Mouse (Mus musculus) layer of hippocampus, postnatal 10 days (tissue): ENCODE results near the gene Myoz1. TPM values are rescaled to one million over a fixed set of nuclear protein-coding genes. Genes with fewer than 3 reads are reported as not detected.
A peak's percentile ranks its signal among the peaks of the same experiment; 100 is the strongest.

Experiments
- DNase-seq, 2 experiments: peaks; one replicate each; pipeline ENCODE4 v3.0.0; 2021; ENCODE audit warnings: low spot score in 2 of 2
- total RNA-seq, 2 experiments: library from RNA; stranded (reverse); gene quantifications; 2 replicates each; pipeline ENCODE4 v1.2.3; 2021

Gene Myoz1
- total RNA-seq, 2 experiments from 2014 or later = 0.39 TPM; not detected in 1

DNA sequence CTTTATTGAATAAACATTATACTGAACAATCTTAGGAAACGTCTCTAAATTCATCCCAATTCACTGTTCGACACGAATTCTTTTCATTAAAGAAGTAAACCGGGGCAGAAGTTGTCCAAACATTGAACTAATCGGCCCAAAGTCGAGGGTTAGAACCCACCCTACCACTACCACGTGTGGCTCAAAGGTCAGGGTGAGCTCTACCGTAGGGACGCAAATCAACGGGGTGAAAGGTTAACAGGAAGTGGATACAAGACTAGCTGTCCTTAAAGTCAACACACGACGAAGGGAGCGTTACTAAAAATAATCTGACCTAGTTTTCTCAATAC, 17.4 kb upstream of the Myoz1 start:
- DNase-seq = peak; percentile 40 to 48

DNA sequence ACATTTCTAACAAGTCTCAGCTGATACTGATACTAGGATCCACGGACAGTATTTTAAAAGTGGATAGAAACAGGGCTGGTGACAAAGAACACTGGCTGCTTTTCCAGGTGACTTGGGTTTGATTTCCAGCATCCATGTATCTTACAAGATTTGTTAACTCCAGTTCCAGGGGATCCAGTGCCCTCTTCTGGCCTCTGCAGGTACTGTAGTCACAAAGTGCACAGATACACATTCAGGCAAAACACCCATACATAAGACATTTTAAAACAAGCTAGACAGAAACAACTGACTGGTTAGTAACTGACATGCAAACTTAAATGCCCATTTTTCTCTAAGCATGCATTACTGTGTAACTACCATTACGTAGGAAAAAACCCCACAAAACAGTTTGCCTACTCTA, 16.6 kb upstream of the Myoz1 start:
- DNase-seq = peak; percentile 45 to 56

DNA sequence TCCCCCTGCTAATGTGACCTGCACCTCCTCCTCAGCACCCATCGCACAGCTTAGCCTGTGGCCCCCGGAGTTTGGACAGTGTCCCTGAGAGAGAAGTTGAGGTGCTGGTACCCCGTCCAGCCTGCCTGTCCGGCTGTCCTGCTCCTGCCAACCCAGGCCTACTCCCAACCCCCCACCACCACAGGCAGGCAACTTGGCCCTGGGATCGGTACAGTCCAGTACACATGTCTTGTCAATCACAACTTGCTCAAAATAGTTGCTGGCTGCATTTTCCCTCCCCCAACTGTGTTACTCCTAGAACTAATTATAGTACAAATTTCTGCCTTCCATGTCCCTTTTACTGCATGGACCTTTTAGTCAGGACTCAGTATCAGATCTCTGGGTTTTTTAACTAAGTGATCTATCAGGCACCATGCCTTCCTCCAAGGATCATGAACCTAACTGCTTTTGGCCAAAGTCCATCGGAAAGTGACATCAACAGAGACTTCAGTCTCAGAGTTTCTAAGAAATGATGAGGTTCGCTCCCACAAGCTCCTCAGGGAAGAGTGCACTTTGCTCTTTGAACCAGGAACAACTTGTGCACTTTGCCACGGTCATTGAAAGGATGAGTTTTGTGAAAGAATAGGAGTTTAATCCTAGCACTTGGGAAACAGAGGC, 11.9 kb upstream of the Myoz1 start, which contains the start of gene Synpo2l:
TSS of gene Synpo2l (minus strand) at position 201 of the 657 bp plus-strand sequence.
- no peak for DNase-seq

DNA sequence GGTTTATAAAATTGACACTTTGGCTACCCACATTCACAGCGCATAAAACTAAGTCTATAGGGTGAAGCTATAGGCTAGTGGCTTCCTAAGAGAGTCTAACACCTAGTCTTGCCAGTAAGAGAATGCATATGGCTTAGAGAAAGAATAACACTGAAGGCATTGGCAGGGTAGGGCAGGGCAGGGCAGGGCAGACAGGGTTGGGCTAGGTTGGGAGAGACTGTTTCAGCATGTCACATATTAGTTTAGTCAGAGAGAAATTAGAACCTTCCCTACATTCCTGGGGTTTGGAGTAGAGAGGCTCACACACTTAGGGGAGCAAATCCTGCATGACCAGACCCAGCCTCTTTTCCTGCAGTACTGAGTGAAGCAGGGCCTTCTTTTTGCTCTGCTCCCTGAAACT, 11.1 kb upstream of the Myoz1 start:
- no peak for DNase-seq

DNA sequence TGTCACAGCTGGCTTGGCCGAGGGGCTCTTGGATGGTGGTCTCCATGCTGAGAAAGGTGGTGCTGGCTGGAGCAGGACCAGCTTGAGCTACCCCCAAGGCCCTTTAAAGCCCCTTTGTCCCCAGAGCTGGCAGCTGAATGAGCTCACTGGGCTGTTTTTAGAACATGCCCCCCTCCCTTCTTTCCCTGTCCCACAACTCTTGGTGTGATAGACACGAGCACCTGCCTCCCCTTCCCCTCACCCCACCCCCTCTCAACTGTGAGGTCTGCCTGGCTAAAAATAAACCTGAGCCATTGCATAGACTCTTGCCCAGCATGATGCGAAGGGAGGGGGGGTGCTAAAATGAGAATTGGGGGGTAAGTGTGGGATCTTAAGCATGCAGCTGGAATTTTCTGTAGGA, 8.1 kb upstream of the Myoz1 start:
- no peak for DNase-seq

DNA sequence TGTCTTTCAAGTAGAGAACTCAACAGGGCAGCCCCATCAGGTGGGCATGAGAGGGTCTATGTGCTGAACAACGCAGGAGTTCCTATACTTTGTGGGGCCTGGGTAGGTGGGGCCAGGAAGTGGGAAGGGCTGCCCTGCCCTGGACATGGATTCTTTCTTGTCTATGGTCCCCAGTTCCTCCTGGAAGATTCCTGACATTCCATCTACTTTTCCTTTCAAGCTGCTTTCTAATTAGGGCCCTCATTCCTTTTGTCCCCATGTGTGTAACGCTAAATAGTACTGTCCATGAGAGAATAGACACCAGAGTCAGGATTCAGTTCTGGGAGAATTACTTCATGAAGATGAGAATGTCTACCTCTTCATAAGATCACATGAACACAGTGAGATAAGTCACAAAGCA, 7.3 kb upstream of the Myoz1 start:
- no peak for DNase-seq

DNA sequence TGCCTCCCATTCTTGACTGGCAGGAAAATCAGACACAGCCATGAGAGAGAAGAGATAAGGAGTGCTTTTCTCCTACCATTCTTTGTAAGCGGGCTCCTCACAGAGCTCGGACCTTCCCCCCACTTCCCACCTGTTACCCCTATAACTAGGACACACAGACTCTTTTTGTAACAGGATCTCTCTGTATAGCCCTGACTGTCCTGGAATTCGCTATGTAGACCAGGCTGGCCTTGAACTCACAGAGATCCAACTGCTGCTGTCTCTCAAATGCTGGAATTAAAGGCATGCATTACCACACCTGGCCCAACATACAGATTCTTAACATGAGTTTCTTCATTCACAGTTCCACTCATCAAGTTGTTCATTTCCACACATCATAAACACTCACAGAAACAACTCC, 6.4 kb upstream of the Myoz1 start:
- DNase-seq = no peak

DNA sequence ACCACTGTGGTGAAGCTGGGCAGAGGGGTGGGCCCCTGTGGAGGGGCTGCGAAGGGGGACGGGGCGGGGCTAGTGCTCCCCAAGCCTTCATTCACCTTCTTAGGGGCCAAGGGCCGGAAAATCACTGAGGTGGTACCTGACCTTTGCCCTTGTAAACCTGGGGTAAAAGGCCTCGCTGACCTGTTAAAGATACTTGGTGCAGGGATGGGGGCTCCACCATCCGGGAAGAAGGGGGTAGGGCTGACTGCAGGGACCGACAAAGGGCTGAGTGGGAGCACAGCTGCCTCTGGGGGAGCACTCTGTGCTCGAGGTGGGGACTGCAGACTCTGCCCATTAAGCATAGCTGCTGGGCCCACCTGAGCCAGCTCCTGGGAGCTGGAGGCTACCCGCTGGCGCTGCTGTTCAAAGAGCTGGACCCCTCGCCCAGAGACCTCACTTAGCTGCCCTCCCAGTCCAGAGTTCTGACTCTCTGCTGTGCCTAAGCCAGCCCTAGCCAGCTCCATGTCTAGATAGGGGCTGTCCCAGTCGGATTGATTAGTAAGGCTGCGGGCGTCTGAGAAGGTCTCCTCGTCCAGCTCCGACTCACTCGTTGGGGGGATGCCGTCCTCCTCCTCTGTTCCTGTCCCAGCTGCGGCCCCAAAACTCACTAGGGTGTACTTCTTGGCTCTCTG, 5.5 kb upstream of the Myoz1 start:
- peak; percentile 51 to 61 for DNase-seq

DNA sequence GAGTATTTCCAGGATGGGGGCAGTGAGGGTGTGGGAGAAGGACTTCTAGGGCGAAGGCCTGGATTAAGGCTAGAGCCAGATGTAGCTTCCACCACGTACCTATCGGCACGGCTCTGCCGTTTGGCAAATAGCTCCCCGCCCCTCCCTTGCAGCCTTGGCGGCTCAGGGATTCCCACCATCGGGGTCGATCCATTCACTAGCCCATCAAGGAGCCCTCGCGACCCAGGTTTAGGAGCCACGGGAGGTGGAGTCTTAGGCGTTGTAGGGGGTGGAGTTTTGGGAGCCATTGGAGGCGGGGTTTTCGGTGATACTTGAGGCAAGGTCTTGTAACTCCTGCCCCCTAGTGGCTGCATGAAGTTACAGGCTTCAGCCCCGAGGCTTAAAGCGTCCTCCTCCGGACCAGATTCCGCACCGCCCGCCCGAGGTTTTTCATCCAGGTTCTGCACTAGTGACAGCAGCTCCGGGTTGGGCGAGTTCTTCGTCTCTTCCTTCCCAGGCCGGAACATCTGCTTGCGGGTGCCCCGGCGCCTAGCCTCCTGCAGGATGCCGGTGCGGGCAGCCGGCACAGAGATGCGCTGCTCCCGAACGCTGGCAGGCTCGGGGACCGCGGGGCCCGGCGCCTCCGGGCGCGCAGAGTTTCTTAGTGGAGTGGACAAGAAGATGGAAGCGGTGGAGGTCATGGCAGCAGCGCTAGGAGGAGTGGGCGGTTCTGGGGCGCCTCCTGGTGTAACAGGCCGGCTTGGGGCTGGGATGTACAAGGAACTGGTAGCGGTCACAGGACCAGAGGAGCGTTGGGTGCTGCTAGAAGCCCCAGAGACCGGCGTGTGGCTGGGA, 4.7 kb upstream of the Myoz1 start:
- peak; percentile 94 to 96 for DNase-seq

DNA sequence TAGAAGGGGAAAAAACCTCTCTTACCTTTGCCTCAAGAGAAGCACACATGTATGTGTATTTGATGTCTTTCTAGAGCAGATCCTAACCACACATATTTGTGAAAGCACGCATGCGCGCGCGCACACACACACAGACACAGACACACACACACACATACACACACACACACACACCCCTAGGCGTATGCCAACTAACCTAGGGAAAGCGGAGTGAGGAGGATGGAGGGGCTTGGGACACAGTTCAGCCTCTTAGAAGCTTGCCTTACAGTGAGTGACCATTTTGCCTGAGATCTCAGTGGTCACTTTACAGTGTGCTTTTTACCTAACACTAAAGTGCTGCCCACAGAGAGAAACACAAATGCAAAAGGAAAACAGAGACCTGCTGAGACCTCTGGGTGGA, 3.3 kb upstream of the Myoz1 start:
- DNase-seq = no peak

DNA sequence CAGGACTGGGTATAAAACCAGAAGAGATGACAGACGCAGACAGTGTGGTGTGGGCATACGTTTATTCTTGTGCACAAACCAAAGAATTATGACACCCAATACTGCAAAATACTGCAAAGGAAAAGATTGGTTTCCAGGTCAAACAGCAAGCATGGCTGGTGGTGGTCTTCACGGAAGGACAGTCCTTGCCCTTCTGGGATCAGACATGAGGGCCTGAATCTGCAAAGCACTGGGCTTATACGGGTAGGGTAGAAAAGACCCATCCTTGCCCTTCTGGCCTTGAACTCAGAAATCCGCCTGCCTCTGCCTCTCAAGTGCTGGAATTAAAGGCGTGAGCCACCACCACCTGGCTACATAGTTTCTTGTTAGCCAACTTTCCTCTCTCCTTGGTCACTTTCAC, 2.6 kb upstream of the Myoz1 start:
- DNase-seq = no peak

DNA sequence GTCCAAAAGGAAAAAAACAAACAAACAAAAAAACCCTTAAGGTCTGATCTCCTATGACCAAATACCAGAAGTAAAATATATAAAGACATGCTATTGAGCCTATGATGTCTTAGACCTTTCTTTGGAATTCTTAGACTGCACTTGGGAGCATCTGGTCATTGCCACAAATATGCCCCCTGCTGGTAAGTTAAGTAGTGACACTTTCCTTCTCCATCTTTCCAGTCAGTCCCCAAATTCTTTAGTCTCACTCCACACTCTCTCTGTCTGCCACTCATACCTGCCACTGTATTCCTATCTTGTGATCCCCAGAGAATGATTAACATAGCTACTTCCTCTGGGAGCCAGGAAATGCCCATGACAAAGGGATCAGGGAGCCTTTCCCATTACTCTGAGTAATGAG, 2.0 kb upstream of the Myoz1 start:
- peak; percentile 37 to 59 for DNase-seq

DNA sequence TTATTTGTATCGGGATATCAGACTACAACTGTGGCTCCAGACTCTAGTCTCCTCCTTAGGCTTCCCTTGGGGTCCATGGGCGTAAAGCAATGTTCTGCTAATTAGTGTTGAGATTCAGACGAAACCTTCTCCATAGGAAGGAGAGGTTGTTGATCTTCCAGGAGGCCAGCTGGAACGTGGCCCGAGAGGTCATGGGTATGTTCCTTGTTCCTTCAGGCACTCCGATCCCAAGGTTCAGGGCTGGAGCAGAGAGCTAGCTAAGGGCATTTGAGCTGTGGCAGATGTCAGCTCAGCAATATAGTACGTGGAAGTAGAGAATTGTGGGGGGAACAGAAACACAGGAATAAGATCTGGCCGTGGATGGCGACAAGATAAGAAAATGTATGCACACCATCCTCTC, 609 bp downstream of the Myoz1 start:
- no peak for DNase-seq

DNA sequence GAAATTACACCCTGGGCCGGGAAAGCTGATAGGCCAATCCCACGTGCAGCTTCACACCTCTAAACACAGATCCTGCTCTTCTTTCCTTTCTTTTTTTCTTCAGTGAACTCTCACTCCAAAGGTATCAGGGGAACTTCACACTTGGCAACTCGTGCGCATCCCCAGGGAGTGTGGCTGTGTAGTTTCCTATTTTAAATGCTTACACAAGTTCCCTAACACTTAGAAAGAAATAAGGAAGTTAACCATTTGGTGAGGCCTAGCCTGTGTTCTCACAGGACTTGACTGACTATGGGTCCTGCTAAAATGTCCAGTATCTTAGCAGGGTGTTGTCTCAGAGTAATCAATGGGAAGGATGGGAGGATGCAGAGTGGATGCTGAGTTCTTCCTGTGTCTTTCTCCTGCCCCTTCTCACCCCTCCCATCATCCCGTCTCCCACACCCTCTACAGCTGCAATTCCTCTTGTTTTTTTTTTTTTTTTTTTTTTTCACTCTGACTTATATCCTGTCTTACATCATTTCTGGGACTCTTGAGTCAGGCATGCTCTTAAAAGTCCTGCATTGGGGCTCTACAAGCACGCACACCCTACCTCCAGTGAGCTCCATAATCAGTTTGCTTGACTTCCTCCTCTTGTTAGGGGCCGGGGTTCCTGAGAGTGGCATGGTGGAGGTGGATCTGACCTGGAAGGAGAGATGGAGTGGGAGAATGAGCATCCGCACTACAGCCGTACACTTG, 1.5 kb downstream of the Myoz1 start:
- no peak for DNase-seq

DNA sequence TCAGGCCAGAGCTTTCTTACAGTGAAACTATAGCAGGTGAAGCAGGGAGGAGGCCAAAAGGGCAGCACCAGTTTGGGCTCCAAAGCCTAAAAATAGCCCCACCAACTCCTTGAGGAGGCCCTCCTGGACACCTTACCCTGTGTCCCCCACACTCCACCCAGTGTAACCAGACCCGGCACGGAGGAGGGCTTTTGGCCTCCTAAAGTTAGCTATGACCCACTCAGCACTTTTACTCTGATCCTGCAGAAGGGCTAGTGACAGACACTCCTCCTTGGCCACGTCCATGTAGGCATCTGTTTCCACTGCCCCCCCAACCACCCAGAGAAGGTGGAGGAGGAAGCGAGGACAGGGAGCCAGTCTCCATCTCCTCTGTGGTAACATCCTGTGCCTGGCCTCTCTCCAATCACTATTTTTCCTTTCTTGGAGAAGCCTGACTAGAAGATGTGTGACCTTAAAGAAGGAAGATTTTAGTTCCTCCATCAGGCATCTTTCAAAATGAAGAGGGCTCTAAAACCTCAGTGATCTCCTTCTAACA, 4.6 kb downstream of the Myoz1 start:
- no peak for DNase-seq

DNA sequence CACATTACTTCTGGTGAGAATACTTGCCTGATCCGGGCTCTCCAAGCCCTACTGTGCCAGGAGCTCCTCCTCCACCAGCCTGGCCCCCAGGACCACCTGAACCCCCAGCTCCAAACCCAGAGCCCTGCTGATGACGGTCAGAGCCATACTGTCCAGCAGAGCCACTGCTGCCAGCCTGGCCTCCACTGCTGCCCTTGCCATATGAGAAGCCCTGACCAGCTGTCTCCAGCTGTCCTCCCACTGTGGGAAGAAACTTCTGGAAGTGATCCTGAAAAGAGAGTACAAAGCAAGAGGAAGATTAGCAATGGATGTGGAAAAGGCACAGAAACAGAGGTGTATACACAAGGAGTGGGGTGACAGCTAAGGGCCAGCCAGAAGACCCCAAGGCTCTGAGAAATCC, 5.3 kb downstream of the Myoz1 start:
- DNase-seq = no peak

DNA sequence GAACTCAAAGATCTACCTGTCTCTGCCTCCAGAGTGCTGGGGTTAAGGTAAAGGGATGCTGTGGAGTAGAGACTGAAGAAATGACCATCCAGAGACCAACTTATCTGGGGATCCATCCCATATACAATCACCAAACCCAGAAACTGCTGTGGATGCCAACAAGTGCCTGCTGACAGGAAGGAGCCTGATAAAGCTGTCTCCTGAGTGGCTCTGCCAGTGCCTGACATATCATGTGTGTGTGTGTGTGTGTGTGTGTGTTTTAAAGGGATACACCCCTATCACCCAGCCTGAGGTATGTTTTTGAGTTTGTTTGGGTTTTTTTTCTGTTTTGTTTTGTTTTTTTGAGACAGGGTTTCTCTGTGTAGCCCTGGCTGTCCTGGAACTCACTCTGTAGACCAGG, 10.0 kb downstream of the Myoz1 start:
- DNase-seq = no peak

DNA sequence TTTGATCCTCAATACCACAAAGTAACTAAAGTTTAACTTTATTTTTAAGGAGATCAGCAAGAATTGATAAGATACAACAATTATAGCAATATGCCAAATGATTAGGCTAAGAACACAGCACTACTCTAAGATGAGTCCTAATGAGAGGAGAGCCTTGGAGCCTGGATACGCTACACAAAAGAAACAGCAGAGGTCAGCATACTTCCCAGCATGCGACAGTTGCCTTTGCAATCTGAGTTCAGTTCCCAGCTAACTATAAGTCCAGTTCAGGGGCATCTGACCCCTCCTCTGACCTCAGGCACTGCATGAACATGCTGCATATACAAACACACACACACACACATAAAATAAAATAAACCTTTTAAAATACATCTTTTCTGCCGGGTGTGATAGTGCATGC, 10.8 kb downstream of the Myoz1 start:
- no peak for DNase-seq

DNA sequence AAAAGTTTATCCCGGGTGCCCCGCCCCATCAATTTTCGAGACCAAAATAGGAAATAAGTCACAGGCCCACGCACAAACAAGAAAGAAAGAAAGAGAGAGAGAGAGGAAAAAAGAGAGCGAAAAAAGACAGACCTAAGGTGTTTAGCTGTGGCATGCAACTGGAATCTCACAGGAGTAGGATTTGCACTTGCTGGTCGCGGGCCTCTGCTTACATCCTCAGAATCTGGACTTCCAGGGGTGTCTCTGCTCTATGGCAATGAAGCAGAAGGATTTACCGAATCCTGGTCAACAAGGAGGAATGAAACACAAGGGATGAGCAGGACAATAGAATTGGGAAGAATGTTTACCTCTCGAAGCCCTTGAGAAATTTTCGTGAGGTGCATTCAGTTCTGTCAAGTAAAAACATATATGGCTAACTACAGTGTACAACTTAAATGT, 14.9 kb downstream of the Myoz1 start:
- no peak for DNase-seq

DNA sequence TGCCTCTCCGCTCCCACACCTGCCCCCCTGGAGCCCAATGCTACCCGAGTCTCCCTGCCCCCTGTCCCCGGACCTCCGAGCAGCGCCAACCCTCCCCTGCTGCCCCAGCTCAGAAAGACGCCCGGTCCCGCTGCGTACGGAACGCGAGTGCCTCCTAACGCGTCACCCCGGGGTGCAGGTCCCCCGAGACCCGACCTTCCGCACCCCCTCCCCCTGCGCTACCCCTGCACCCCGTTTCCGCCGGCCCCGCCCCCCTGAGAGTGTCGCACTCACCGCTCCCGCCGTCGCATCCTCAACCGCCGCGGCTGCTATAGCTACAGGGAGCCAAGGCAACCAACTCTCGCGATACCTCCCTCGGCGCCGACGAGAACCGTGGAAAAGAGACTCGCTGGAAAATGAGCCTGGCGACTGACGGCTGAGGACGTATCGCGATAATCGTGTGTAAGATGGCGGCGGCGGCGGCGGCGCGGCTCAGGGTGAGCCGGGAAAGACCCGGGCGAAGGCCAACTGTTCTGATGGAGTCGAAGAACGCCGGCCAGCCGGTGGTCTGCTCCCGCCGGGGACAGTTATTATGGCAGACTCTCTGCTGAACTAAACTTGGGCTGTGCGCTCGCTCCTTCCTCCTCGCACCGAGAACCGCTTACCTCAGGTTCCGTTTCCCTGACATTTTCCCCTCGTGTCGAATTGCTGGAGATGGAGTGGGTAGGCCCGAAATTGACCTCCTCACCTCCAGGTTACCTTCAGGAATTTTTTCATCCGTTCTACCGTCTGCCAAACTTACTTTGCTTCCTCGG, 15.5 kb downstream of the Myoz1 start, which contains the start of gene Usp54:
TSS of gene Usp54 (minus strand) at position 420 of the 794 bp plus-strand sequence.
- peak; percentile 98 to 99 for DNase-seq
